Mouse (Mus musculus) c-Kit-positive CD71-positive TER-119-negative erythroid progenitor cells, embryonic 14.5 days (primary cell): ENCODE results near the gene Obsl1.

Experiments
- DNase-seq: peaks from one replicate; pipeline ENCODE4 v3.0.0-alpha.2; 2013; ENCODE audit warnings: low read depth

Gene Obsl1

GRCm38 (mm10) chr1:75518427-75518826 lies 12.2 kb upstream of the Obsl1 start:
- DNase-seq, result no peak

DNA sequence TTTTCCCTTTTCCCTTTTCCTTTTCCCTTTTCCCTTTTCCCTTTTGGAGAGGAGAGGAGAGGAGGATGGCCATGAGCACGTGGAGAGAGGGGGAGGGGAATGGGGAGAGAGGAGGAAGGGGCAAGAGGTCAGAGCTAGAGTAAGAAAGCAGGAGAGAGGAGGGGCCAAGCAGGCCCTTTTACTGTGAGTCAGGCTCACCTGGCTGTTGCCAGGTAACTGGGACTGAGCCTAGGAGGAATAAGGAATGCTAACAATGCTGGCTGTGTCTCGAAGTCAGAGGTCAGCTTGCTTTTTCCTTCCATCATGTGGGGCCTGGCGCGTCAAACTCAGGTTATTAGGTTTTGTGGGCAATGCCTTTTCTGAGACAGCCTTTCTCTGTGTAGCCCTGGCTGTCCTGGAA lies 11.7 kb upstream of the Obsl1 start:
- DNase-seq, result no peak

- DNase-seq, result no peak
These were observed 10.6 kb upstream of the Obsl1 start for GRCm38 (mm10) chr1:75516703-75517380.

DNA sequence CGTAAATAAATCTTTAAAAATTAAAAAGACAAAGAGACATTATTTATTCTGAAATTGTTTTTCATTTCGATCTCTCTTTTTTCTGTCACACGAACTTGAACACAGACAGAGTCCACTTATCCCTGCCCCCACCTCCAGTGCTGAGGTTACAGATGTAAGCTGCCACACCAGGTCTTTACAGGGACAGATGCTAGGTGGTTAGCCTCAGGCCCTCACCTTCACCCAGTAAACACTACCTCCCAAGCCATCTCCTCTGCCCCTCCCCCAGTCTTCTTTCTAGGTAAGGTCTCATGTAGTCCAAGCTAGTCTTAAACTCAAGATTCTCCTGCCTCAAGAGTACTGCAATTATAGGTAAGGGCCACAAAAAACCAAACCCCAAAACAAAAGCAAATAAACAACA lies 6.3 kb upstream of the Obsl1 start:
- no peak for DNase-seq

- DNase-seq, result no peak
These were observed 5.4 kb upstream of the Obsl1 start for GRCm38 (mm10) chr1:75511437-75512210.

GRCm38 (mm10) chr1:75510154-75510553 lies 3.9 kb upstream of the Obsl1 start:
- DNase-seq, result no peak

DNA sequence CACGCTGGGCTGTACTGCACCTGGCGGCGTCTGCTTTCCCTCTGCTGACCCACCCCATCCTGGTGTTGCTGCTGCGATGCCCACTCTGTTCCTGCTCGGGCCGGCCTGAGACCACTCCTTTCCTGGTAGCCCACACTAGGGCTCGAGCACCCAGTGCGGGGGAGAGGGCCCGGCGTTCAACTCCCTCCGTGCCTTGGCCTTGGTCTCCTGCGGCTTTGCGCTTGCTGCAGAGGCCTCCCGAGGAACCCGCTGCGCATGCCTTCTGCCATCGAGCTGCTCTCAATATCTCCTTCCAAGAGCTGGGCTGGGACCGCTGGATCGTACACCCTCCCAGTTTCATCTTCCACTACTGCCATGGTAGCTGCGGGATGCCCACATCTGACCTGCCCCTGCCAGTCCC lies 3.3 kb upstream of the Obsl1 start:
- DNase-seq, result no peak

DNA sequence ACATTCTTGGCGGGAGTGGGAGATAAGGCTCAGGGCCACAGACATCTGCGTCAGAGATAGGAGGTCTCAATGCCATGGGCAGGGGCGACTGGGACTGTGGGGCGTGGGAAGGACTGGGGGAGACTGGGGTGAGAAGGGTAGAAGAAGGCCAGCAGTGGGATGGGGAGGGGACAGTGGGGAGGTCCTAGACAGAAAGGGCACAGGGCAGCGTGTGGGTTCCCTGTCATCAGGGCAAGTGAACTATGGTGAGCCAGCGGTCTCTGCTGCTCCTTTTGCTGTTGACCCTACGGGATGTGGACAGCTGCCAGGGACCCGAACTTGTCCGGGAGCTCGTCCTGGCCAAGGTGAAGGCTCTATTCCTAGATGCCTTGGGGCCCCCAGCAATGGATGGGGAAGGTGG lies 754 bp upstream of the Obsl1 start, which contains the start of gene Inha:
Gene Inha, plus strand, starts transcription at position 72 of the 400 bp plus-strand sequence.
- DNase-seq, result no peak

DNA sequence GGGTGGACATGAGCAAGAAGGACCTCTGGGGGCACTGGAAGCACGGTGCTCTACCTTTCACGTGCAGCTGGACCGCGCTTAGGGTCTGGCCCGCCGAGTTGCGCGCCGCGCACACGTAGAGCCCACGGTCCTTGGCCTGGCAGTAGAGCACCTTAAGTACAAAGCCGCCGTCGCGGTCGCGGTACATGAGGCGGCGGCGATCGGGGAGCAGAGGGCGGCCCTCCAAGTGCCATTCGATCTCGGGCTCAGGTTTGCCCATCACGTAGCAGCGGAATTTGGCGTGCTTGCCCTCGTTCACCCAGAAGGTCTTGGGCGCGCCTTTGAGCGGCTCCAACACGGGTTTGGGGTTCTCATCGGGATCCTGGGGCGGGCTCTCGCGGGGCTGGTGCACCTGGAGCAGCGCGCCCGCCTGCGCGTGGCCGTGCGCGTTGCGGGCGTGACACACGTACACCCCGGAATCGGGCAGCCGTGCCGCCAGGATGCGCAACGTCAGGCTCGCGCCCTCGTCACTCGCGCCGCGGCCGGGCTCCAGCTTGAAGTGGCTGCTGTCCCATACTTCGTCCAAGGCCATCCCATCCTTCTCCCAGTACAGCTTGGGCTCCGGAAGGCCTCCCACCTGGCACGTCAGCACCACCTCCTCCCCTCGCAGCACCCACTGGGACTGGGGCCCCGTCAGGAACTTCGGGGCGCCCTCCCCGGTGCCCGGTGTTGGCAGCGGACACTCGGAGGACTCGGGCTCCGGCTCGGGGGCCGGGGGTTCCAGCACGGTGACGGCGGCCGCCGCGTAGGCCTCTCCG lies 895 bp downstream of the Obsl1 start:
- no peak for DNase-seq

DNA sequence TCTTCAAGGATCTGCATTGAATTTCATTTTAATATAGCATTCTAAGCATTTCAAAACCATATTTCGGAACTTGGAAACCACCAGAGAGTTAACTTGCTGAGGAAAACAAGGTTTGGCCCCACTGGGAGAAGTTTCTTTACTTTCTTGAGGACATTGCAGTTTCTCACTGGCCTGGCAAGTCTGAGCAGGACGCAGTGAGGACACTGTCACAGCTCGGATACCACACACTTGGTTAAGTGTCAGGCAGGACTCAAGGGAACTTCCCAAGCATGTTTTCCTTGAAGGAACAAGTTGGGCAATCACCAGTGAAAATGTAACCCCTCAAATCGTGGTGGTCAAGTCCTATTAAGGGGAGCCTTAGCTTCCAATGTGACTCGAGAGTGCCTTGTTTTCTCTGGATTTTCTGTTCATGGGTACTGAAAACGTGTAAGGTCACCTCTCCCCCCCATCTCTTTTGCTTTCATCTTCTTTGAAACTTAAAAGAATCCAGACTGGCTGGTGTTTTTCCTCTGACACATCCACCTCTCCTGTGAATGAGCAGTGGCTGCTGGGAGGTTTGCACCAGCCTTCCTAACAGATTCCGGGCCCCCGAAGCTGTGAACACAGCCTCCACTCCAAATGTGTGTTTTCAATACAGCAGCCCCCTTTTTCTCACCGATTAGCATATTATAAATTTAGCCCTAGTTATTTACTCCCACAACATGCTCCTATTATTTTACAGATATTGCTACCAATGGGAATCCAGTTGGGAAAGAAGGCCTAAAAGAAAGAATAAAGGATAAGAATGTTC lies 1.8 kb downstream of the Obsl1 start:
- no peak for DNase-seq

DNA sequence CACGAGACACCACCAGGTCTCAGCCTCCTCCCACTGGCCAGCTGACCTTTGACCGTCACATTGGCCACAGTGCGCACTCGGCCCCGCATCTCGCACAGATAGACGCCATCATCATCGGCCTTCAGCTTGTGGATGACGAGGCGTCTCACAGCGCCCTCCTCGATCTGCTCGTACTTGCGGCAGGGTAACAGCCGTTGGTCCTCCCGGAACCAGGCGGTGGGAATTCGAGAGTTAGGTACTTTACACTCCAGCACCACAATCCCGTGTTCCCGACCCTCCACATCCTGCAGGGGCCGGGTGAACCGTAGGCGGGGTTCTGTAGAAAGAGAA lies 2.6 kb downstream of the Obsl1 start:
- no peak for DNase-seq

GRCm38 (mm10) chr1:75502945-75503650 lies 3.2 kb downstream of the Obsl1 start:
- DNase-seq, result no peak

DNA sequence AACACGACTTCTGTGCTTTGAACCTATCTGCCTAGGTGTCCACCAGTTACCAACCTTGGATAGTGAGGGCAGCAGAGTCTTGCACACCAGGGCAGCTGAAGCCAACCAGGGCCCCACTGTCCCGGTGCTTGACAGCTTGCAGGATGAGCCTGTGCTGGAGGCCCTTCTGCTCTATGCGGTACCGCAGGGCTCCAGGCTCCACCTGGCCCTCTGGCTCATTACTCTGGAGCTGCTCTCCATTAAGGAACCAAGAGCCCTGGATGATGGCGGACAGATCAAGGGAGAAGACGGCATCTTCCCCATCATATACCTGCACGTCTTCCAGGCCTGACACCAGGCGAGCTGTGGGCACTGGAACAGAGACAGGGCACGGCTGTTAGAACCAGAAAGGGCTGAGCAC lies 4.3 kb downstream of the Obsl1 start:
- no peak for DNase-seq

GRCm38 (mm10) chr1:75499441-75499840 lies 6.8 kb downstream of the Obsl1 start:
- no peak for DNase-seq

GRCm38 (mm10) chr1:75498897-75499296 lies 7.4 kb downstream of the Obsl1 start:
- DNase-seq, result no peak

DNA sequence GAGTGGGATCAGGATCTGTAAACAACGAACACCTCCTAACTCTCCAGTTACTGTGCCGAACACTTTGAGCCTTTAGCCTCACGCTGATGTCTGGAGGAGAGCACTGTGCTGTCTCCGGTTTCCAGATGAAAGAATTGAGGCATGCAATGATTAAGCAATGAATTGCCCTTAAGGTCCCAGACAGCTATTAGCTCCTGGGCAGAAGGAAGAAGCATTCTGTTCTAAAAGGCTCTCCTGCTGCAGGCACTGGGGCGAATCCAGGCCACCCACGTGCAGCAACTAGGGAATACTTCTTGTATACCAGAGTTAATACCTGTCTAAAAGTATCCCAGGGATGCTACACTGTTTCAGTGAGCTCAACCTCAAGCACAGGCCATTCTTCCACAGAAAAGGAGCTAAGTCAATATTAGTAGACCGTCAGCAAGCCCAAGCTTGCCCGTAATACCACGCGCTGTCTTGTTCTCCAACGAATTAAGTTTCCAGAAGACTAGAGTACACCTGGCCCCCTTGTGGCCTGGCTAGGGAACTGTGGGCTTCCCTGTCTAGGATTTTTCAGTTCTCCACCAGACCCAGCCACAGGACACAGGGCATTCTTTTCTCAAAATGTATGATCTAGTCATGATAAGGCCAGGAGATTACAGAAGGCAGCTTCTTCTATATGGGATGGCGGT lies 11.2 kb downstream of the Obsl1 start:
- no peak for DNase-seq

DNA sequence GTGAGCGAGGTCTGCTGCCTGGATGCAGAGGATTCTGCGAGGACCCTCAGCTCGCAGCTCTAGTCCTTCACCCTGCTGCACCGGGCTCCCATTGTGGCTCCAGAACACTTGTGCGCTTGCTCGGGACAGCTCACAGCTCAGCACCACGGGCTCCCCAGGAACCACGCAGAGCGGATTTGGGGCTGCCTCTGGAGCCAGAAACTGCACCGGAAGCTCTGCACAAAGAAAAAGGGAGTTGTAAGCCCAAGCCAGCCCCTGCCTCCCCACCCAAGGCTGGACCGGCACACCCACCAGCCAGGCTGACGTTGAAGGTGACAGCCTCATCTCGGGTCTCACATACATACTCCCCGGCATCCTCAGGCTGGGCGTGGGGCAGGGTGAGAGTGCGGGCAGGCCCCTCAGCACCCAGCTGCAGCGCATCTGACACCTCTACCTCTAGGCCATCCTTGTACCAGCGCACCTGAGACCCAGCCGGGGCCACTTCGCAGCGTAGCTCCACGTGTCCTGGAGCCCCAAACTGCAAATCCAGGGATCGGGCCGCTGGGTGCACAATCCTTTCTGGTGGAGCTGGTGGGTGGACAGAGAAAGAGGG lies 13.6 kb downstream of the Obsl1 start:
- DNase-seq, result no peak

DNA sequence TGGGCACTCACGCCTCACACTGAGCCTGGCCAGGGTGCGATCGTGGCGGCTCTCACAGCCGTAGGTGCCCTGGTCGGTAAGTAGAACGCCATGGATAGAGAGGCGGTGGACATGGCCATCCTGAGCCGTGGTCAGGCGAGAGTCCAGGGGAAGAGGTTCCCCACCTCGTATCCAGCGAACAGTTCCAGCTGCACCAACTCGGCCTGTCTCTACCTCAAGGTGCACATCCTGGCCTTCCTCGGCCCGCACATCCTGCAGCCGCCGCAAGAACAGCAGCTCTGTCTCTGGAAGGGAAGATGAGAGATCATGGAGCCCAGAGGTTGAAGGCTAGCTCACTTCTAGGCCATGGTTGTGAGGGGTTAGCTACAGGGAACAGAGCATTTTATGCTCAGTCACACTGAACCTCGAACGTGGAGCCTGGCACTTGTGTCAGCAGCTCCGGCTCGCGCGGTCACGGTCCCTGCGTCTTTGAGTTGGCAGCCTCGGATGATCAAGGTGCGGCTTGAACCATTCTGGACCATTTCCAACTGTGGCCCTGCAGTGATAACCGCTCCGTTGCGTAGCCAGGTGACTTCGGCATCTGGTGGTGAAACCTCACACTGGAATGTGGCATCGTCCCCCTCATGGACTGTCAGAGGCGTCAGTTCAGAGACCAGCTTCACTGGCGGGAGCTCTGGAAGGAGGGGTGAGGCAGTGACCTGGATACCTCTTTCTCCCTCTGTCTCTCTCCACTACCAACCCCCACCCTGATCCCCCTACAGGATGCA lies 15.3 kb downstream of the Obsl1 start:
- DNase-seq, result no peak

DNA sequence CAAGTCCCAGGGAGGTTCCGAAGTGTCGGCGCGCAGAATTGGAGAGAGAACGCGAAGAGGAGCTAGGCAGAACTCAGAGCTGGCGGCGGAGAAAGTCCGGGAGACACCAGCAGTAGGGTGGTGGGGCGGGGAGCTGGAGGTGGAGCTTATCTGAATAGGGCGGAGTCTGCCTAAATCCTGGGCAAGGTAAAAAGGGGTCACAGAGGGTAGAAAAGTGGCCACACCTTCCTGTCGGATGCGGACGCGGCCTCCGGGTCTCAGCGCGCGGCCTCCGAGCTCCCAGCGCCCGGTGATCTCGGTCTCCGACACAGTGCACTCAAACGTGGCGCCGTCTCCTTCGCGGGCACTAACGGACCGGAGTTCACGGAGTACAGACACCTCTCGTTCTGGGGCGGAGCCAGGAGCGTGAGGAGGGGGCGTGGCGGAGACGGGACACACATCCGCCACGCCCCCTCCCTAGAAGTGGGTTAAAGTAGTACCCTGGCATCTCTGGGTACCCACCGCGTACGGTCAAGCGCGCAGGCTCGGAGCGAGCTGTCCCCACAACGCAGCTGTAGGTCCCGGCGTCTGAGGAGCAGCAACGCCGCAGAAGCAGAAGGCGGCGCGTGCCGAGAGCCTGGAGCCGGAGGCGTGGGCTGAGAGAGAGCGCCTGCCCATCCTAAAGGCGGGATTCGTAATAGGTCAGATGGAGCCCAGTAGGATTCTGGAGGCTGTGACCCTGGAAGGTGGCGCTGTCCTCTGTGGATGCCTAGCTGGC lies 18.7 kb downstream of the Obsl1 start:
- DNase-seq, result no peak
